Mouse (Mus musculus): ENCODE data around the gene Ttc1. TPM values are rescaled to one million over a fixed set of nuclear protein-coding genes. Genes with fewer than 3 reads are reported as not detected.

Ttc1 gene
- total RNA-seq, 4 experiments from 2014 or later = 71.3 to 76.4 (median 73.0) TPM

DNA sequence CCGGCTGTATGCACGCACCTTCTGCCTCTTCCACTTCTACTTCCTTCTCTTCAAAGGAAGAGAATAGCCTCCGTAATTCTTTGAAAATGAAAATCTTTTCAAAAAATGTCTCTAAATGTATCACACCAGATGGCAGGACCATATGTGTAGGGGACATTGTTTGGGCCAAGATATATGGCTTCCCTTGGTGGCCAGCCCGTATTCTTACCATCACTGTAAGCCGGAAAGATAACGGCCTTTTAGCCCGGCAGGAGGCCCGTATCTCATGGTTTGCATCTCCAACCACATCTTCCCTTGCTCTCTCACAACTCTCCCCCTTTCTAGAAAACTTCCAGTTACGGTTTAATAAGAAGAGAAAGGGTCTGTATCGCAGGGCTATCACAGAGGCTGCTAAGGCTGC is 42.1 kb downstream of the Ttc1 start:
- no peak for DNase-seq (ENCODE audit: low spot score in 2 of 2)

DNA sequence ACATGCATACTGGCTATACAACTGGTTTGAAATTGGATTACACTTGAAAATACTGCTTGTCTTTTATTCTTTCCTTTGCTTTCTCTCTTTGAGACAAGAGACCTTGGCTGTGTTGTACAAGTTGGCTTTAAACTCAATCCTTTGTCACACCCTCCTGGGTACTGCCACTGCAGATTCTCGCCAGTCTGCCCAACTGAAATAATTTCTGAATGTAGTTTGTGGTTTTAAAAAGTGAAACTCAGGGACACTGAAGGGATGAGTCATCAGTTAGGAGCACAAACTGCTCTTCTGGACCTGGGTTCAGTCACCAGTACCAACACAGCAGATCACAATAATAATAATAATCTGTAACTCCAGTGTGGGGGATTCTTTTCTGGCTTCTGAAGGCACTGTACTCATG is 44.3 kb downstream of the Ttc1 start:
- no peak for DNase-seq (ENCODE audit: low spot score in 2 of 2)

GRCm38 (mm10) chr11:43700291-43700690 is 47.5 kb downstream of the Ttc1 start:
- DNase-seq (ENCODE audit: low spot score in 2 of 2) = no peak

DNA sequence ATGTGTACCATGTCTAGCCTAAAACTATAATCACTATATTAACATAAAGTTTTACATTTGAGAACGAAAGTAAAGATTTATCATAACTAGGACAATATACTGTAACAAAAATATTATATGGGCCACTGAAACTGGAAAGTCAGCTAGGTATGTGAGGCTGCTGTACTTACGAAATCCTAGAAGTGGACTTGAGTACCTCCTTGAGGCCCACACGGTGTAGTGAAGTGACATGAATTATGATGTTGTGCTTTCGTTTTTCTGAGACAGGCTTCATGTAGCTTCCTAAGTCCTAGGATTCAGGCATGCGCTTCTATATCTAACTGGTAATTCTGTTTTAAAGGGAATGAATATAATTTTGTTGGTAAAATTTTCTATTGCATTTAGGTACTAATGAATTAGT is 49.2 kb downstream of the Ttc1 start:
- no peak for DNase-seq (ENCODE audit: low spot score in 2 of 2)

DNA sequence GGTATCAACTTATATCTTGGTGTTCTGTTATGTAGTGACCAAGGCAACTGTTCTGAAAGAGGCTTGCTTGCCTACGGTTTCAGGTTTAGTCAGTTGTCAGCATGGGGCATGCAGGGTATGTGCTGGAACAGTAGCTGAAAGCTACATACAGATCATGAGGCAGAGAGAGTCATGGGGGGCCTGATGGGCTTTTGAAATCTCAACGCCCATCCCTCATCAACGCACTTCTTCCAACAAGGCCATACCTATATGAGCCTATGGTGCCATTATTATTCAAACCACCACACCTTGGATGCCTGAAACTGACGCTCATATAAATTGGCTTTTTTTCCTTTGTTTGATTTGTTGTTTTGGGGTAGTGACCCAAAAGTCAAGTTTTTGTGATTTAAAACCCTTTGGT is 51.2 kb downstream of the Ttc1 start:
- no peak for DNase-seq (ENCODE audit: low spot score in 2 of 2)

DNA sequence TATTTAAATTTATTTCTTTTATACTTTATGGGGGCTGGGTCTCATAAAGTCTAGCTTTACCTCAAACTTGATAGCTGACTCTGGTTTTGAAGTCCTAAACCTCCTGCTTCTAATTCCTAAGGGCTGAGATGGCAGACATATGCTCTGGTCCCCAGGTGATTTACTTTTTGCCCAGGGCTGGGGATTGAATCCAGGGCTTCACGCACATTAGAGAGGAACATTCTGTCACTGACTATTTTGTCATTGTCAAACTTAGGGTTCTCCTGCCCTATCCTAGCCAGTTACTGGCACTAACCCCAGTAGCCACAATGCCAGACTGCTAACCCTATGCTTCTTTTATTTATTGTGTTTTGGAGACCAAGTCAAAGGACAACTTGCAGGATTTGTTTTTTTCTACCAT is 59.0 kb downstream of the Ttc1 start:
- DNase-seq (ENCODE audit: low spot score in 2 of 2) = no peak

DNA sequence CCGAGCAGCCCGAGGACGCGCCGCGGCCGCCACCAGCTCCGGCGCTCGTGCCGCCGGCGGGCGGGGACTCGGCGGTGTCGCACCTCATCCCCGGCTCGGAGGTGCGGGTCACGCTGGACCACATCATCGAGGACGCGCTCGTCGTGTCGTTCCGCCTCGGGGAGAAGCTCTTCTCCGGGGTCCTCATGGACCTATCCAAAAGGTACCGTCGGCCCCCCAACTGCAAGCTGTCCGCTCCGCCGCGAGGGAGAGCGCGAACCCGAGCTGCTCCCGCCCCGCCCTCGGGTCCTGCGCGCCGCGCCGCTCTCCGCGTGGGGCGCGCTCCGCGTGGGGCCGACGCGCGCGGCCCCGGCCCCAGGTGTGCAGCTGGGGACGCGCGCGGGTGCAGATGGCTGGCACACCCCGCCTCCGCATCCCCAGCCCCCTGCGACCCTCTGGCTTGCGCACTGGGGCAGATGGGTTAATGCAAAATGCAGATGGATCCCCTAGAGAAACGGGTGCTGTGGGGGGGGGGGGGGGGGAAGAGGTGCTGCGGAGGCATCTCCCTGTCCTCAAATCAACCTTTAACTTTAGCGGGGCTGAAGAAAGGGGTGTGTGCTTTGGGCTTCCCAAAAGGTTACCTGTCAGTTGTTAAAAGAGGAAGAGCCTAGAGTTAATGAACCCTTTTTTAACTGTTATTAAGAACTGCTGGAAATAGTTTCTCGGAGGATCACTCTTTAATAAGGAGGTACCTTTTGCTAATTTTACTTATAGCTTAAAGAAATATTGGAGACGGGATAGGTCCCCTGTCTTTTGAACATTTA is 65.2 kb downstream of the Ttc1 start:
- peak; percentile 9 to 12 for DNase-seq (ENCODE audit: low spot score in 2 of 2)

GRCm38 (mm10) chr11:43681472-43682414 is 66.1 kb downstream of the Ttc1 start, which contains the start of gene Pwwp2a:
TSS of gene Pwwp2a (plus strand) at chr11:43681998.
- peak; percentile 97 for DNase-seq (ENCODE audit: low spot score in 2 of 2)

Other genes with a start within 250 kb of the Ttc1 start
- gene Ccnjl, start 219.2 kb downstream of the Ttc1 start, total RNA-seq (2022) = under 1 TPM in 1 of 4 experiments, not detected in 3; 0.12 TPM
- under 1 TPM in 1 of 4 experiments, not detected in 3; 0.15 TPM for gene 4933415A04Rik, start 161.0 kb downstream of the Ttc1 start, total RNA-seq (2022)
- gene Fabp6, start 146.5 kb downstream of the Ttc1 start, total RNA-seq (2022) = not detected
- 10 to 100 TPM; 10.9 to 13.8 (median 12.4) TPM for gene Pwwp2a, start 66.0 kb downstream of the Ttc1 start, total RNA-seq (2022)
- under 1 TPM in 2 of 4 experiments, not detected in 2; 0.29 to 0.31 TPM for gene Adra1b, start 153.2 kb upstream of the Ttc1 start, total RNA-seq (2022)